Mouse (Mus musculus): ENCODE measurements around the gene Pdss1. TPM values are rescaled to one million over a fixed set of nuclear protein-coding genes. Genes with fewer than 3 reads are reported as not detected.
"Not testable (repeated sequence)": the region's sequence is repeated elsewhere in the genome, so short reads cannot be mapped to it uniquely, and the experiment has no call there.

The Pdss1 gene
- polyA plus RNA-seq, 1 experiment = 13.1 TPM

DNA sequence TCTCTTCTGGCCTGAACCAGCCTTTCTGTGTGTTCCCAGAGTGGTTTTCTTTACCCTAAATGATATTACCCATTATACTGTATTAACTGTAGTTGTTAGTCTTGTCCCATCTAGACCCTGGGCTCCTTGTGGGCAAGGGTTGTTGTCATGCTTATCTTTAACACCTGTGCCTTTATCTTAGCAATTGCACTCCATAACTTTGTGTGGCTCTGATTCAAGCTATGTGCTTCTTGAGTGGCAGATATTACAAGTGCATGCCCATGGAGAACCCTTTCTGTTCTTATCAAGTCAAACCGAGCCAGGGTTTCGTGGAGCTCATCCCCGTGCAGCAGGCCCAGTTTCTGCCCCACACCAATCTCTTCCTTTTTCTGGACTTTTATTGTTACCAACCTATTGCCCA lies 8.6 kb downstream of the Pdss1 start:
- H3K27ac ChIP-seq (ENCODE audit: insufficient read depth, low read depth, low read length) = no peak overlapping the region
- peaks cover 2% of the 10 kb centered on the region; the same call in 1 of the 2 replicates for H3K4me1 ChIP-seq (ENCODE audit: control insufficient read depth, insufficient read depth, insufficient read length, low read length)
- TF ChIP-seq CTCF (IDR thresholded peaks at IDR 0.05; ENCODE audit: extremely low read depth, insufficient read length, insufficient replicate concordance, low read depth, low read length) = no peak
- no peak for TF ChIP-seq POLR2A (IDR thresholded peaks at IDR 0.05; ENCODE audit: low read depth, low read length)
- H3K27me3 ChIP-seq (ENCODE audit: control insufficient read depth, insufficient read depth, low read length) = no peaks in the 10 kb centered on the region
- 64% methylated on average over 3 of the region's 3 CpGs for WGBS
- H3K36me3 ChIP-seq (ENCODE audit: control insufficient read depth, insufficient read depth, low read length) = peaks cover 37% of the 10 kb centered on the region
- H3K4me3 ChIP-seq (ENCODE audit: low read depth, low read length) = no peak overlapping the region

DNA sequence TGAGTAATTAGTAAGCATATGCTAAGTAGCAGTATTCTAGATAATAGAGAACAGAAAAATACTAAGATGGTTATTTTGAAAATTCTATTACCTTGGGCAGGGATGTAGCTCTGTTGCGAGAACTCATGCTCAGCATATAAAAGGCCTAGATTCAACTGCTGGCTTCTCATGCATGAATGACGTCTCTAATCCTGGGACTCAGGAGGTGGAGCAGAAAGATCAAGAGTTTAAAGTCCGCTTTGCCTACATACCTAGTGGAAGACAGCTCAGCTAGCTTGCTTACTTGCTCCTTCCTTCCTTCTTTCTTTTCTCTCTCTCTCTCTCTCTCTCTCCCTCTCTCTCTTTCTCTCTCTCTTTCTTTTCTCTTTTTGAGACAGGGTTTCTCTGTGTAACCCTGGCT lies 19.1 kb downstream of the Pdss1 start:
- no peaks in the 10 kb centered on the region; the same call in 1 of the 2 replicates for H3K4me1 ChIP-seq (ENCODE audit: control insufficient read depth, insufficient read depth, insufficient read length, low read length)
- H3K27ac ChIP-seq (ENCODE audit: insufficient read depth, low read depth, low read length) = peak overlapping the region; percentile 63; the same call in 1 of the 2 replicates

DNA sequence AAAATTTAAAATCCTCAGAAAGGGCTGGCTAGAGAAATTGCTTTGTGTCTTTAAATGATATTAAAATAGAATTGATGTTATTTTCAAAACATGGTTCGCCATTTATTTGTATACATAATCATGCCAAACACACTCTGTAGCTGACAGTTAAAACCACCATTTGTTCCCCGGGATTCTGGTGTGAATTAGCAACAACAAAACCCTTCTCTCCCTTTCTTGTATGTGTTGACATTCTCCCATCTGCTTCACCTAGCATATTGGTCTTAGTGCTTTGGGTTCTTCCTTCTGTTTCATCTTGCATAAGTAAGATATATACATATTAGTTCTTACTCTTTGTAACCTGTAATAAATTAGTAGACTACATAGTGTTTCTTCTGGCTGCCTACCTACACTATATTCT lies 23.3 kb downstream of the Pdss1 start:
- H3K36me3 ChIP-seq (ENCODE audit: control insufficient read depth, insufficient read depth, low read length) = peaks cover 29% of the 10 kb centered on the region
- WGBS = 77% methylated on average over 2 of the region's 2 CpGs
- no peaks in the 10 kb centered on the region; the same call in 1 of the 2 replicates for H3K4me1 ChIP-seq (ENCODE audit: control insufficient read depth, insufficient read depth, insufficient read length, low read length)
- H3K27ac ChIP-seq (ENCODE audit: insufficient read depth, low read depth, low read length) = no peak overlapping the region
- H3K4me3 ChIP-seq (ENCODE audit: low read depth, low read length) = no peak overlapping the region
- no peaks in the 10 kb centered on the region for H3K27me3 ChIP-seq (ENCODE audit: control insufficient read depth, insufficient read depth, low read length)
- no peak for TF ChIP-seq POLR2A (IDR thresholded peaks at IDR 0.05; ENCODE audit: low read depth, low read length)
- TF ChIP-seq CTCF (IDR thresholded peaks at IDR 0.05; ENCODE audit: extremely low read depth, insufficient read length, insufficient replicate concordance, low read depth, low read length) = no peak

More for the DNA sequence above, 19.1 kb downstream of the Pdss1 start:
- Histone ChIP-seq H3K4me3 (ENCODE audit: low read depth, low read length) (no peak overlapping the region), H3K27me3 (ENCODE audit: control insufficient read depth, insufficient read depth, low read length) (no peaks in the 10 kb centered on the region), H3K36me3 (ENCODE audit: control insufficient read depth, insufficient read depth, low read length) (peaks cover 37% of the 10 kb centered on the region)
- TF ChIP-seq POLR2A (IDR thresholded peaks at IDR 0.05; ENCODE audit: low read depth, low read length) (no peak), CTCF (IDR thresholded peaks at IDR 0.05; ENCODE audit: extremely low read depth, insufficient read length, insufficient replicate concordance, low read depth, low read length) (no peak)
- 63% methylated on average over 3 of the region's 3 CpGs for WGBS

DNA sequence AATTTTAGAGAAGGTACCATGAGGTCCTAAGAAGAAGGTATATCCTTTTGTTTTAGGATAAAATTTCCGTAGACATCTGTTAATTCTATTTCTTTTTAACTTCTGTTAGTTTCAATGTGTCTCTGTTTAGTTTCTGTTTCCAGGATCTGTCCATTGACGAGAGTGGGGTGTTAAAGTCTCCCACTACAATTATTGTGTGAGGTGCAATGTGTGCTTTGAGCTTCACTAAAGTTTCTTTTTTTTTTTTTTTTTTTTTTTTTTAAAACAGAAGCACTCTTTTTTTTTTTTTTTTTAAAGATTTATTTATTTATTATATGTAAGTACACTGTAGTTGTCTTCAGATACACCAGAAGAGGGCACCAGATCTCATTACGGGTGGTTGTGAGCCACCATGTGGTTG lies 30.6 kb downstream of the Pdss1 start:
- H3K4me1 ChIP-seq (ENCODE audit: control insufficient read depth, insufficient read depth, insufficient read length, low read length); H3K27me3 ChIP-seq (ENCODE audit: control insufficient read depth, insufficient read depth, low read length); H3K27ac ChIP-seq (ENCODE audit: insufficient read depth, low read depth, low read length); H3K4me3 ChIP-seq (ENCODE audit: low read depth, low read length): not testable (repeated sequence)
- H3K36me3 ChIP-seq (ENCODE audit: control insufficient read depth, insufficient read depth, low read length) = peaks cover 16% of the 10 kb centered on the region
- 85% methylated on average over 3 of the region's 3 CpGs for WGBS

DNA sequence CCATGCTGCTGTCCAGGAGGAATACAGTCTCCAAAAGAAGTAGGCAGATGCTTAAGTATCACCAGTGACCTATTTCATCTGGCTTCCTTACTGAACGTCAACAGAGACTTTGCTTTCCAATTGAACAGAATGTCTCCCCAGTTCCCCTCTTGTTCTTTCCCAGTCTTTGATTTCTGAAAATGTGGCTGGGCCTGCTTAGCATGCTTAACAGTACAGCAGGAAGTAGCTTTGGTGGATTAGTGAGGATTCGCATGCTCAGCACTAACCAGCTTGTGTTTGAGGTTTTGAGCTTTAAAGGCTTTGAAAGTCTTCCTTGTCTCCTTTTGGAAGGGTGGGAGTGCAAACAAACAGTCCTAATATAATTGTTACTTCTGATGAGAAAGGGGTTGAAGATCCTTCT lies 32.9 kb downstream of the Pdss1 start:
- no peak overlapping the region for H3K4me3 ChIP-seq (ENCODE audit: low read depth, low read length)
- 84% methylated on average over 2 of the region's 2 CpGs for WGBS
- H3K27ac ChIP-seq (ENCODE audit: insufficient read depth, low read depth, low read length) = no peak overlapping the region
- peaks cover 20% of the 10 kb centered on the region for H3K36me3 ChIP-seq (ENCODE audit: control insufficient read depth, insufficient read depth, low read length)
- TF ChIP-seq CTCF (IDR thresholded peaks at IDR 0.05; ENCODE audit: extremely low read depth, insufficient read length, insufficient replicate concordance, low read depth, low read length) (no peak), POLR2A (IDR thresholded peaks at IDR 0.05; ENCODE audit: low read depth, low read length) (no peak)
- no peaks in the 10 kb centered on the region for H3K4me1 ChIP-seq (ENCODE audit: control insufficient read depth, insufficient read depth, insufficient read length, low read length)
- no peaks in the 10 kb centered on the region for H3K27me3 ChIP-seq (ENCODE audit: control insufficient read depth, insufficient read depth, low read length)

DNA sequence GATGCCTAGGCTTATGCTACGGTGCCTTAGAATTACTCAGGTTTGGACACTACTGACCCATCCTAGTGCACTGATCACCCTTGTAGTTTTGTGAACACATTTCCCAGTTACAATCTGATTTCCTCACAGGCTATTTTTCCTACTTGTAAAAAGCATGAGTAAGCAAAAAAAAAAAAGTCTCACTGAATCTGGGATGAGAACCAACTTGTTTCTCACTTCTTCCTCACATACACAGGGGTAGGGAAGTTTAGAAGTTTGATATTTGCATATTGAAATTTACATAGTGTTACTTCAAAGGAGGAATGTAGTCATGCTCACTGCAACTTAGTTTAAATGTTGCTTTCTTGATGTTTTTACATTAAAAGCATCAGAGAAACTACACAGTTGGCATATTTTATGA lies 38.2 kb downstream of the Pdss1 start:
- no peak overlapping the region for H3K27ac ChIP-seq (ENCODE audit: insufficient read depth, low read depth, low read length)
- TF ChIP-seq POLR2A (IDR thresholded peaks at IDR 0.05; ENCODE audit: low read depth, low read length) (no peak), CTCF (IDR thresholded peaks at IDR 0.05; ENCODE audit: extremely low read depth, insufficient read length, insufficient replicate concordance, low read depth, low read length) (no peak)
- 90% methylated on average over 1 of the region's 1 CpGs for WGBS
- peaks cover 40% of the 10 kb centered on the region for H3K36me3 ChIP-seq (ENCODE audit: control insufficient read depth, insufficient read depth, low read length)
- no peaks in the 10 kb centered on the region for H3K27me3 ChIP-seq (ENCODE audit: control insufficient read depth, insufficient read depth, low read length)
- no peak overlapping the region for H3K4me3 ChIP-seq (ENCODE audit: low read depth, low read length)
- no peaks in the 10 kb centered on the region for H3K4me1 ChIP-seq (ENCODE audit: control insufficient read depth, insufficient read depth, insufficient read length, low read length)

DNA sequence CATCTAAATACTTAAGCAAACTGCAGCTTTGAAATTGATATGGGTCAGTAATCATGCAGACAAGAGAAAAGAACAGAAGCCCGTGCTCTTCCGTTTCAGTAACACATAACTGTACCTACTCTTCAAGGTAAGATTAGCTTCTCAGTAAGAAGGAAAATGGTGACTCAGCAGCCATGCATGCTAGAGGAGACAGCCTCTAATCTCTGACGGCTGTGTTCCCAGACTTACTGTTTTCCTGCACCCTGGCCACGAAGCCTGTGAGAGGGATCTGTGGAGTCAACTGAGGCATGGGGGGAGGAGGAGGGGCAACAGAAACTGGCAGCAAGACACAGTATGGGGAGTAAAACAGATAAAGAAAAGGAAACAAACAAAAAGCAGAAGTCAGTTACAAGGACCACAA lies 54.6 kb downstream of the Pdss1 start:
- no peak overlapping the region for H3K27ac ChIP-seq (ENCODE audit: insufficient read depth, low read depth, low read length)
- TF ChIP-seq CTCF (IDR thresholded peaks at IDR 0.05; ENCODE audit: extremely low read depth, insufficient read length, insufficient replicate concordance, low read depth, low read length) = no peak
- no peak for TF ChIP-seq POLR2A (IDR thresholded peaks at IDR 0.05; ENCODE audit: low read depth, low read length)
- H3K27me3 ChIP-seq (ENCODE audit: control insufficient read depth, insufficient read depth, low read length) = no peaks in the 10 kb centered on the region
- no peaks in the 10 kb centered on the region for H3K4me1 ChIP-seq (ENCODE audit: control insufficient read depth, insufficient read depth, insufficient read length, low read length)
- WGBS = 64% methylated on average over 4 of the region's 4 CpGs
- H3K4me3 ChIP-seq (ENCODE audit: low read depth, low read length) = no peak overlapping the region
- peaks cover 25% of the 10 kb centered on the region for H3K36me3 ChIP-seq (ENCODE audit: control insufficient read depth, insufficient read depth, low read length)

DNA sequence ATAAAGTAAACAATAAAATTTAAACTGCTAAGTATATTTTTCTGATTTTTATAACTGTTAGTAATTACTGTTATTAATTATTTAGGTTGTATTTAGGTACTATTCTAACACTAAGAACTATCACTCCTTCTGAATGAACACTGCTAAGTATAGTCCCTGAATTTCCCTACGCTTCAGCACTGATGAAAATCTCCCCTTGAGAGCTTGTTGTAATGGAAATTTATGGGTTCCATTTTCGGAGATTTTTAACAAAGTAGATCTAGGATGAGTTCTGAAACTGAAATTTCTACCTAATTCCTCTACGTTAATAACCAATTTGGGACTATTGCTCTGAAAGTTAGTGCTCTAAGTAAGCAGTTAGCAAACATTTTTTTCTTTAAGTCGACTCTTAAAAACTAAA lies 59.0 kb downstream of the Pdss1 start:
- TF ChIP-seq POLR2A (IDR thresholded peaks at IDR 0.05; ENCODE audit: low read depth, low read length) = no peak
- no peak for TF ChIP-seq CTCF (IDR thresholded peaks at IDR 0.05; ENCODE audit: extremely low read depth, insufficient read length, insufficient replicate concordance, low read depth, low read length)
- no peak overlapping the region for H3K27ac ChIP-seq (ENCODE audit: insufficient read depth, low read depth, low read length)
- peaks cover 15% of the 10 kb centered on the region for H3K36me3 ChIP-seq (ENCODE audit: control insufficient read depth, insufficient read depth, low read length)
- H3K27me3 ChIP-seq (ENCODE audit: control insufficient read depth, insufficient read depth, low read length) = no peaks in the 10 kb centered on the region
- 95% methylated on average over 4 of the region's 4 CpGs for WGBS
- no peaks in the 10 kb centered on the region for H3K4me1 ChIP-seq (ENCODE audit: control insufficient read depth, insufficient read depth, insufficient read length, low read length)
- no peak overlapping the region for H3K4me3 ChIP-seq (ENCODE audit: low read depth, low read length)
